Mouse (Mus musculus) CH12.LX (cell line): ENCODE measurements around the gene Ankrd33.

Source experiments
- CHD1 ChIP-seq: IDR thresholded peaks from 2 replicates; pipeline ENCODE4 v1.6.1; 2012; ENCODE audit warnings: low read depth, low read length, improper control_type of control experiment, inconsistent platforms
- CTCF ChIP-seq, 2 experiments: IDR thresholded peaks in 1 of 2; conservative IDR thresholded peaks in 1 of 2; 2 replicates each; pipeline ENCODE4 v1.5.1; 2011 to 2012; ENCODE audit warnings: low read depth in 2 of 2, low read length in 2 of 2, improper control_type of control experiment in 1 of 2, inconsistent platforms in 1 of 2, mild to moderate bottlenecking in 1 of 2, moderate library complexity in 1 of 2
- GABPA ChIP-seq: IDR thresholded peaks from 2 replicates; pipeline ENCODE4 v1.6.1; 2012; ENCODE audit warnings: low read depth, low read length, improper control_type of control experiment, inconsistent platforms; ENCODE audit not compliant: insufficient replicate concordance
- MAX ChIP-seq: IDR thresholded peaks from 2 replicates; pipeline ENCODE4 v1.6.1; 2011; ENCODE audit warnings: low read length, improper control_type of control experiment
- MYC ChIP-seq: IDR thresholded peaks from 2 replicates; pipeline ENCODE4 v1.6.1; 2011; ENCODE audit warnings: low read depth, mild to moderate bottlenecking, improper control_type of control experiment, low read length
- POLR2A ChIP-seq: IDR thresholded peaks from 2 replicates; pipeline ENCODE4 v1.6.1; 2011; ENCODE audit warnings: low read depth, mild to moderate bottlenecking, improper control_type of control experiment, low read length
- SIN3A ChIP-seq: IDR thresholded peaks from 2 replicates; pipeline ENCODE4 v1.6.1; 2012; ENCODE audit warnings: low read length, improper control_type of control experiment, inconsistent platforms
- ZNF384 ChIP-seq: IDR thresholded peaks from 2 replicates; pipeline ENCODE4 v1.6.1; 2012; ENCODE audit warnings: low read depth, low read length, improper control_type of control experiment, inconsistent platforms

GRCm38 (mm10) chr15:101148604-101149003 lies 33.0 kb downstream of the Ankrd33 start:
- no peak for TF ChIP-seq POLR2A
- TF ChIP-seq CTCF (conservative IDR thresholded peaks at IDR 0.05 in 1 of 2, IDR thresholded peaks at IDR 0.05 in 1 of 2; ENCODE audit: low read depth in 2 of 2, low read length in 2 of 2) = no peak
- no peak for TF ChIP-seq MYC
- no peak for TF ChIP-seq ZNF384
- no peak for TF ChIP-seq SIN3A
- no peak for TF ChIP-seq MAX
- no peak for TF ChIP-seq CHD1
- TF ChIP-seq GABPA = no peak
